Mouse (Mus musculus) spleen, postnatal 36 days (tissue): ENCODE data around the gene Smok2a.
"Not testable (repeated sequence)": the region's sequence is repeated elsewhere in the genome, so short reads cannot be mapped to it uniquely, and the experiment has no call there.

Experiments
- DNase-seq, 2 experiments: peaks; one replicate each; pipeline ENCODE4 v3.0.0; 2022; ENCODE audit warnings: low spot score in 2 of 2, mixed read lengths in 1 of 2

The Smok2a gene

GRCm38 (mm10) chr17:13220888-13221287, at the start of gene Smok2a:
Gene Smok2a (plus strand): TSS chr17:13221188.
- DNase-seq, result no peak

GRCm38 (mm10) chr17:13173578-13173977, 47.4 kb upstream of the Smok2a start:
- not testable (repeated sequence) for DNase-seq

- not testable (repeated sequence) for DNase-seq
These were observed 47.0 kb upstream of the Smok2a start for GRCm38 (mm10) chr17:13174029-13174428.

- not testable (repeated sequence) for DNase-seq
These were observed 45.4 kb upstream of the Smok2a start for GRCm38 (mm10) chr17:13175609-13176008.

GRCm38 (mm10) chr17:13177796-13178195, 43.2 kb upstream of the Smok2a start:
- not testable (repeated sequence) for DNase-seq

GRCm38 (mm10) chr17:13179021-13179420, 42.0 kb upstream of the Smok2a start:
- DNase-seq, result not testable (repeated sequence)

- DNase-seq, result not testable (repeated sequence)
These were observed 40.5 kb upstream of the Smok2a start for GRCm38 (mm10) chr17:13180491-13180890.

GRCm38 (mm10) chr17:13182712-13183111, 38.3 kb upstream of the Smok2a start:
- DNase-seq, result not testable (repeated sequence)

- DNase-seq, result not testable (repeated sequence)
These were observed 36.5 kb upstream of the Smok2a start for GRCm38 (mm10) chr17:13184514-13184913.

GRCm38 (mm10) chr17:13186541-13186940, 34.4 kb upstream of the Smok2a start:
- not testable (repeated sequence) for DNase-seq

- not testable (repeated sequence) for DNase-seq
These were observed 33.4 kb upstream of the Smok2a start for GRCm38 (mm10) chr17:13187621-13188020.

- not testable (repeated sequence) for DNase-seq
These were observed 32.1 kb upstream of the Smok2a start for GRCm38 (mm10) chr17:13188846-13189245.

- DNase-seq, result not testable (repeated sequence)
These were observed 30.0 kb upstream of the Smok2a start for GRCm38 (mm10) chr17:13190836-13191583.

- not testable (repeated sequence) for DNase-seq
These were observed 24.5 kb upstream of the Smok2a start for GRCm38 (mm10) chr17:13196486-13196885.

GRCm38 (mm10) chr17:13198812-13199211, 22.2 kb upstream of the Smok2a start:
- not testable (repeated sequence) for DNase-seq

GRCm38 (mm10) chr17:13199880-13200409, 21.0 kb upstream of the Smok2a start:
- not testable (repeated sequence) for DNase-seq

- not testable (repeated sequence) for DNase-seq
These were observed 19.4 kb upstream of the Smok2a start for GRCm38 (mm10) chr17:13201551-13201950.

- DNase-seq, result not testable (repeated sequence)
These were observed 18.4 kb upstream of the Smok2a start for GRCm38 (mm10) chr17:13202453-13203107.

- not testable (repeated sequence) for DNase-seq
These were observed 15.7 kb upstream of the Smok2a start for GRCm38 (mm10) chr17:13205247-13205646.

GRCm38 (mm10) chr17:13206491-13206890, 14.5 kb upstream of the Smok2a start:
- no peak for DNase-seq

- not testable (repeated sequence) for DNase-seq
These were observed 12.5 kb upstream of the Smok2a start for GRCm38 (mm10) chr17:13208460-13208859.

GRCm38 (mm10) chr17:13212136-13212850, 8.7 kb upstream of the Smok2a start:
- DNase-seq, result no peak
